In genomic region chr5:43417259-43417658, GRCm38 (mm10) we compare ENCODE assay signal across 30 mouse cellular contexts.
"Had no signal": no experiment of that assay in that cellular context is flagged by ENCODE, and none has a peak within 500 bp of the region (broad histone marks: within the 10 kb centered on the region; RNA-seq: fewer than 3 reads in every experiment).

No protein-coding gene starts in this region.

- H3K4me3 ChIP-seq: left cerebral cortex, adult 2 months; limb, embryonic 10.5 days; limb, embryonic 12.5 days; limb, embryonic 13.5 days; limb, embryonic 15.5 days; liver, embryonic 12.5 days; liver, embryonic 13.5 days; liver, embryonic 15.5 days; megakaryocyte, embryonic 14.5 days; midbrain, embryonic 10.5 days; midbrain, embryonic 12.5 days; midbrain, embryonic 13.5 days; midbrain, embryonic 15.5 days; myocyte; neural tube, embryonic 12.5 days; neural tube, embryonic 13.5 days had no signal

- H3K9me3 ChIP-seq: limb, embryonic 10.5 days; limb, embryonic 12.5 days; limb, embryonic 13.5 days; limb, embryonic 15.5 days; liver, embryonic 12.5 days; liver, embryonic 13.5 days; liver, embryonic 15.5 days; megakaryocyte, embryonic 14.5 days; midbrain, embryonic 10.5 days; midbrain, embryonic 12.5 days; midbrain, embryonic 13.5 days; midbrain, embryonic 15.5 days; neural tube, embryonic 12.5 days; neural tube, embryonic 13.5 days had no signal

- H3K4me1 ChIP-seq: limb, embryonic 10.5 days; limb, embryonic 12.5 days; limb, embryonic 15.5 days; liver, embryonic 12.5 days; liver, embryonic 13.5 days; liver, embryonic 15.5 days; megakaryocyte, embryonic 14.5 days; midbrain, embryonic 10.5 days; midbrain, embryonic 12.5 days; midbrain, embryonic 13.5 days; midbrain, embryonic 15.5 days; neural tube, embryonic 12.5 days; neural tube, embryonic 13.5 days had no signal

- H3K27ac ChIP-seq: left cerebral cortex, adult 2 months; limb, embryonic 10.5 days; limb, embryonic 12.5 days; limb, embryonic 13.5 days; limb, embryonic 15.5 days; liver, embryonic 12.5 days; liver, embryonic 13.5 days; liver, embryonic 14.5 days; liver, embryonic 15.5 days; macrophage; midbrain, embryonic 10.5 days; midbrain, embryonic 12.5 days; midbrain, embryonic 13.5 days; midbrain, embryonic 15.5 days; neural tube, embryonic 12.5 days; neural tube, embryonic 13.5 days had no signal

- H3K9ac ChIP-seq: limb, embryonic 12.5 days; limb, embryonic 13.5 days; limb, embryonic 15.5 days; liver, embryonic 12.5 days; liver, embryonic 13.5 days; liver, embryonic 14.5 days; liver, embryonic 15.5 days; liver, postnatal 0 days; midbrain, embryonic 12.5 days; midbrain, embryonic 13.5 days; midbrain, embryonic 15.5 days; neural tube, embryonic 12.5 days; neural tube, embryonic 13.5 days had no signal

- ATAC-seq: liver, embryonic 12.5 days; liver, postnatal 0 days; lung, postnatal 0 days; midbrain, embryonic 13.5 days; midbrain, embryonic 15.5 days; midbrain, embryonic 16.5 days had no signal

- H3K4me2 ChIP-seq: limb, embryonic 12.5 days; limb, embryonic 13.5 days; limb, embryonic 15.5 days; liver, embryonic 11.5 days; liver, embryonic 12.5 days; liver, embryonic 13.5 days; liver, embryonic 15.5 days; midbrain, embryonic 11.5 days; midbrain, embryonic 12.5 days; midbrain, embryonic 13.5 days; midbrain, embryonic 15.5 days; neural tube, embryonic 12.5 days; neural tube, embryonic 13.5 days had no signal

- H3K36me3 ChIP-seq: limb, embryonic 10.5 days; limb, embryonic 12.5 days; limb, embryonic 13.5 days; limb, embryonic 15.5 days; liver, embryonic 12.5 days; liver, embryonic 13.5 days; liver, embryonic 15.5 days; midbrain, embryonic 10.5 days; midbrain, embryonic 12.5 days; midbrain, embryonic 13.5 days; midbrain, embryonic 15.5 days; neural tube, embryonic 12.5 days; neural tube, embryonic 13.5 days had no signal

- DNase-seq: left cerebral cortex, postnatal 4 days; liver; liver, embryonic 13.5 days; liver, postnatal 0 days; lung, adult 18-20 months; lung, postnatal 10 days; lung, postnatal 14 days; lung, postnatal 4 days; midbrain, embryonic 14.5 days had no signal

- H3K27me3 ChIP-seq: limb, embryonic 12.5 days; limb, embryonic 13.5 days; limb, embryonic 15.5 days; liver, embryonic 12.5 days; liver, embryonic 13.5 days; liver, embryonic 15.5 days; megakaryocyte, embryonic 14.5 days; midbrain, embryonic 12.5 days; midbrain, embryonic 13.5 days; midbrain, embryonic 15.5 days; neural tube, embryonic 12.5 days; neural tube, embryonic 13.5 days had no signal
